Mouse (Mus musculus) ES-E14 (cell line): ENCODE results near the gene Epb41l2. TPM values are rescaled to one million over a fixed set of nuclear protein-coding genes. Genes with fewer than 3 reads are reported as not detected.

Experiments used
- DNase-seq: peaks from one replicate; pipeline ENCODE4 v3.0.0-alpha.2; 2013; ENCODE audit warnings: low read depth, low spot score
- H3K27ac ChIP-seq: 2 replicates; pipeline ENCODE4 v1.5.1; 2012; ENCODE audit warnings: low read depth, mild to moderate bottlenecking, low read length, moderate library complexity, mixed read lengths; ENCODE audit not compliant: poor library complexity, insufficient read depth, severe bottlenecking
- H3K36me3 ChIP-seq: 2 replicates; pipeline ENCODE4 v1.6.1; 2012; ENCODE audit warnings: mild to moderate bottlenecking, low read length, moderate library complexity, mixed read lengths; ENCODE audit not compliant: control insufficient read depth, poor library complexity, insufficient read depth, severe bottlenecking
- H3K4me1 ChIP-seq, 2 experiments: fragments of 150-350 bp in 1 of 2; sonication (generic) in 1 of 2; 2 replicates each; pipeline ENCODE4 v1.6.1; 2012; ENCODE audit warnings: low read length in 2 of 2, mild to moderate bottlenecking in 1 of 2, mixed read lengths in 1 of 2; ENCODE audit not compliant: control insufficient read depth in 2 of 2, insufficient read depth in 2 of 2, poor library complexity in 1 of 2
- H3K4me3 ChIP-seq, 2 experiments: fragments of 150-350 bp in 1 of 2; sonication (generic) in 1 of 2; 2 replicates each; pipeline ENCODE4 v1.5.1; 2012; ENCODE audit warnings: low read length in 2 of 2, low read depth in 1 of 2, mild to moderate bottlenecking in 1 of 2, mixed read lengths in 1 of 2; ENCODE audit not compliant: insufficient read depth in 1 of 2, poor library complexity in 1 of 2, severe bottlenecking in 1 of 2
- H3K9ac ChIP-seq: 2 replicates; pipeline ENCODE4 v1.6.1; 2012; ENCODE audit warnings: low read depth, mild to moderate bottlenecking, low read length, mixed read lengths; ENCODE audit not compliant: poor library complexity, insufficient read depth, severe bottlenecking
- H3K9me3 ChIP-seq: fragments of 150-350 bp; sonication (generic); 2 replicates; pipeline ENCODE4 v1.6.1; 2012; ENCODE audit warnings: low read depth, mild to moderate bottlenecking, low read length; ENCODE audit not compliant: control insufficient read depth, insufficient read depth
- CHD2 ChIP-seq: IDR thresholded peaks from 2 replicates; pipeline ENCODE4 v1.6.1; 2014; ENCODE audit warnings: mild to moderate bottlenecking, low read depth, low read length, inconsistent platforms
- HCFC1 ChIP-seq: IDR thresholded peaks from 2 replicates; pipeline ENCODE4 v1.6.1; 2012; ENCODE audit warnings: low read length, inconsistent platforms, borderline replicate concordance; ENCODE audit not compliant: insufficient read depth
- MAFK ChIP-seq: IDR thresholded peaks from 2 replicates; pipeline ENCODE4 v1.6.1; 2014; ENCODE audit warnings: mild to moderate bottlenecking, low read depth, low read length, inconsistent platforms; ENCODE audit not compliant: insufficient read depth
- ZC3H11A ChIP-seq: IDR thresholded peaks from 2 replicates; pipeline ENCODE4 v1.6.1; 2012; ENCODE audit warnings: low read depth, mild to moderate bottlenecking, inconsistent platforms, low read length, borderline replicate concordance
- ZNF384 ChIP-seq: IDR thresholded peaks from 2 replicates; pipeline ENCODE4 v1.6.1; 2012; ENCODE audit warnings: low read depth, low read length, inconsistent platforms
- in situ Hi-C, 2 experiments: fragments of 600-800 bp; cut with MboI; formaldehyde crosslinking; loops; one replicate each; pipeline ENCODE4 v1.15.1; 2025; ENCODE audit warnings: low sequenced_read_pairs in 2 of 2, inconsistent platforms in 1 of 2; ENCODE audit not compliant: unreplicated experiment in 2 of 2
- total RNA-seq: library from RNA; depleted of rRNA; stranded (reverse); fragments of 300-350 nt; gene quantifications from 2 replicates; pipeline ENCODE4 v1.2.3, GENCODE M21; 2012; rRNA removed

The Epb41l2 gene
- total RNA-seq, 1 experiment = 72.5 TPM

GRCm38 (mm10) chr10:25539771-25540168, 180.2 kb downstream of the Epb41l2 start:
- Histone ChIP-seq H3K4me1 (no peaks in the 10 kb centered on the region), H3K27ac (no peak overlapping the region), H3K9me3 (no peaks in the 10 kb centered on the region), H3K4me3 (no peak overlapping the region), H3K36me3 (no peaks in the 10 kb centered on the region), H3K9ac (no peak overlapping the region)
- no peak for DNase-seq
- in situ Hi-C loops = no loop called here
- TF ChIP-seq HCFC1 = no peak
- TF ChIP-seq ZNF384 = no peak
- no peak for TF ChIP-seq CHD2
- no peak for TF ChIP-seq ZC3H11A
- no peak for TF ChIP-seq MAFK

- no peak for TF ChIP-seq CHD2
- in situ Hi-C loops = no loop called here
Measured at GRCm38 (mm10) chr10:25541097-25541496, 181.5 kb downstream of the Epb41l2 start.

DNA sequence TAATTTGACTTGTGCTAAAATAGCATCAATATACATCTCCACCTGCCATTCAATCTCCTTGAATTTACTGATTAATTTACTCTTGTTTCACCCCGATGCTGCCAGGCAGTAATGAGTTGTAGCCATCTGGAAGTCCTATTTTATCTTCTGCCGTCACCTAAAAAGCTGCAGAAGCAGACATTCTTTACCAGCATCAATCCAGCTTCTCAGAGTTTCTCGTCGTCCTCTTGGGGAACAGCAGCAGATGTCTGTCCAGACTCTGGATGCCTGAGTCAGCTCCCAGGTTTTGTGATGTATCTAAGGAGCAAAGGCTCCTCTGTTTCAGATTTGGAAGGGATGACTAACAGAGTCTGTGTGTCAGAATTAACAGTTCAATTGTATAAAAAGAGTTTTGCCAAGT, 193.3 kb downstream of the Epb41l2 start:
- in situ Hi-C loops = no loop called here
- H3K9ac ChIP-seq = no peak overlapping the region
- no peak overlapping the region for H3K4me3 ChIP-seq
- no peaks in the 10 kb centered on the region for H3K9me3 ChIP-seq
- H3K27ac ChIP-seq = no peak overlapping the region
- no peak for DNase-seq
- no peaks in the 10 kb centered on the region for H3K36me3 ChIP-seq
- H3K4me1 ChIP-seq = no peaks in the 10 kb centered on the region
- TF ChIP-seq HCFC1 (no peak), MAFK (no peak), ZNF384 (no peak), ZC3H11A (no peak), CHD2 (no peak)

More at GRCm38 (mm10) chr10:25541097-25541496, 181.5 kb downstream of the Epb41l2 start:
- no peak for DNase-seq
- H3K4me3 ChIP-seq = no peak overlapping the region
- H3K9me3 ChIP-seq = no peaks in the 10 kb centered on the region
- no peaks in the 10 kb centered on the region for H3K36me3 ChIP-seq
- no peak overlapping the region for H3K9ac ChIP-seq
- no peaks in the 10 kb centered on the region for H3K4me1 ChIP-seq
- H3K27ac ChIP-seq = no peak overlapping the region

- Histone ChIP-seq H3K27ac (no peak overlapping the region), H3K9me3 (no peaks in the 10 kb centered on the region), H3K4me1 (no peaks in the 10 kb centered on the region; a peak in 1 of 4 replicates), H3K9ac (peak overlapping the region; percentile 37; the same call in 1 of the 2 replicates), H3K36me3 (no peaks in the 10 kb centered on the region), H3K4me3 (no peak overlapping the region)
- in situ Hi-C loops = no loop called here
- no peak for TF ChIP-seq HCFC1
- TF ChIP-seq ZNF384 = no peak
- TF ChIP-seq MAFK = no peak
- TF ChIP-seq ZC3H11A = no peak
- TF ChIP-seq CHD2 = no peak
- DNase-seq = no peak
Measured at GRCm38 (mm10) chr10:25571319-25572240, 212.0 kb downstream of the Epb41l2 start.

Other genes with a start within 250 kb of the Epb41l2 start
- gene Akap7, start 51.9 kb upstream of the Epb41l2 start, total RNA-seq = 12.8 and 13.5 TPM in 2 replicates
- gene Smlr1, start 176.5 kb downstream of the Epb41l2 start, total RNA-seq = not detected in 2 replicates